Mouse (Mus musculus) lung, adult 18-20 months (tissue): ENCODE data around the gene Plekho1.

Experiments
- DNase-seq, 2 experiments: peaks; one replicate each; pipeline ENCODE4 v3.0.0; 2022; ENCODE audit warnings: mixed read lengths in 2 of 2

Gene Plekho1

GRCm38 (mm10) chr3:95945731-95946240 lies 50.0 kb downstream of the Plekho1 start:
- DNase-seq, result peak in 1 of 2 experiments; percentile 24

GRCm38 (mm10) chr3:95944742-95945141 lies 51.1 kb downstream of the Plekho1 start:
- DNase-seq, result no peak

- DNase-seq, result no peak
Observed at GRCm38 (mm10) chr3:95943226-95943625, 52.6 kb downstream of the Plekho1 start.

GRCm38 (mm10) chr3:95942749-95943148 lies 53.1 kb downstream of the Plekho1 start:
- no peak for DNase-seq

- no peak for DNase-seq
Observed at GRCm38 (mm10) chr3:95938835-95939234, 57.0 kb downstream of the Plekho1 start.
